Mouse (Mus musculus): ENCODE results near the gene Cep19. TPM values are rescaled to one million over a fixed set of nuclear protein-coding genes. Genes with fewer than 3 reads are reported as not detected.
A peak's percentile ranks its signal among the peaks of the same experiment; 100 is the strongest.
"Not testable (repeated sequence)": the region's sequence is repeated elsewhere in the genome, so short reads cannot be mapped to it uniquely, and the experiment has no call there.

The Cep19 gene
- total and polyA plus RNA-seq, 3 experiments = 3.7 to 25.1 (median 12.4) TPM

GRCm38 (mm10) chr16:32068389-32069300 is 31.0 kb upstream of the Cep19 start:
- Histone ChIP-seq H3K36me3 (replicated peaks) (peaks cover 46% of the 10 kb centered on the region), H3K4me1 (ENCODE audit: insufficient read depth, low read depth, low read length) (peaks cover 36% of the 10 kb centered on the region), H3K27me3 (ENCODE audit: insufficient read depth, low read length) (no peaks in the 10 kb centered on the region), H3K9me3 (replicated peaks) (no peaks in the 10 kb centered on the region), H3K4me3 (ENCODE audit: low read depth, low read length) (no peak overlapping the region)
- no peak for ATAC-seq (ENCODE audit: extremely low read depth, insufficient number of reproducible peaks, low FRiP score, poor library complexity, severe bottlenecking)
- DNase-seq (ENCODE audit: low spot score) = no peak
- TF ChIP-seq POLR2AphosphoS5 (IDR thresholded peaks at IDR 0.05; ENCODE audit: insufficient replicate concordance, low read depth, low read length) = no peak

GRCm38 (mm10) chr16:32070070-32070469 is 29.5 kb upstream of the Cep19 start:
- H3K9me3 ChIP-seq (replicated peaks); ATAC-seq (ENCODE audit: extremely low read depth, insufficient number of reproducible peaks, low FRiP score, poor library complexity, severe bottlenecking); H3K27me3 ChIP-seq (ENCODE audit: insufficient read depth, low read length); DNase-seq (ENCODE audit: low spot score); H3K4me3 ChIP-seq (ENCODE audit: low read depth, low read length): not testable (repeated sequence)
- H3K4me1 ChIP-seq (ENCODE audit: insufficient read depth, low read depth, low read length) = peaks cover 34% of the 10 kb centered on the region
- H3K36me3 ChIP-seq (replicated peaks) = peaks cover 41% of the 10 kb centered on the region

GRCm38 (mm10) chr16:32075762-32076161 is 23.8 kb upstream of the Cep19 start:
- Histone ChIP-seq H3K4me3 (ENCODE audit: low read depth, low read length) (no peak overlapping the region), H3K4me1 (ENCODE audit: insufficient read depth, low read depth, low read length) (peaks cover 33% of the 10 kb centered on the region), H3K36me3 (replicated peaks) (peaks cover 24% of the 10 kb centered on the region), H3K9me3 (replicated peaks) (no peaks in the 10 kb centered on the region), H3K27me3 (ENCODE audit: insufficient read depth, low read length) (no peaks in the 10 kb centered on the region)
- no peak for TF ChIP-seq GATA1 (IDR thresholded peaks at IDR 0.05; ENCODE audit: borderline replicate concordance, low read length)
- TF ChIP-seq GATA2 (IDR thresholded peaks at IDR 0.05; ENCODE audit: borderline replicate concordance, low read depth, low read length) = no peak
- no peak for TF ChIP-seq POLR2AphosphoS5 (IDR thresholded peaks at IDR 0.05; ENCODE audit: insufficient replicate concordance, low read depth, low read length)
- TF ChIP-seq CTCF (IDR thresholded peaks at IDR 0.05; ENCODE audit: low read depth, low read length) = no peak
- TF ChIP-seq TAL1 (conservative IDR thresholded peaks at IDR 0.05; ENCODE audit: low read depth, low read length) = no peak
- DNase-seq (ENCODE audit: low spot score) (no peak), ATAC-seq (ENCODE audit: extremely low read depth, insufficient number of reproducible peaks, low FRiP score, poor library complexity, severe bottlenecking) (no peak)

- Histone ChIP-seq H3K36me3 (replicated peaks) (peaks cover 24% of the 10 kb centered on the region), H3K4me1 (ENCODE audit: insufficient read depth, low read depth, low read length) (peaks cover 33% of the 10 kb centered on the region), H3K4me3 (ENCODE audit: low read depth, low read length) (no peak overlapping the region), H3K27me3 (ENCODE audit: insufficient read depth, low read length) (no peaks in the 10 kb centered on the region), H3K9me3 (replicated peaks) (no peaks in the 10 kb centered on the region)
- no peak for DNase-seq (ENCODE audit: low spot score)
- TF ChIP-seq POLR2AphosphoS5 (IDR thresholded peaks at IDR 0.05; ENCODE audit: insufficient replicate concordance, low read depth, low read length) = no peak
- no peak for TF ChIP-seq GATA1 (IDR thresholded peaks at IDR 0.05; ENCODE audit: borderline replicate concordance, low read length)
- TF ChIP-seq TAL1 (conservative IDR thresholded peaks at IDR 0.05; ENCODE audit: low read depth, low read length) = no peak
- no peak for TF ChIP-seq GATA2 (IDR thresholded peaks at IDR 0.05; ENCODE audit: borderline replicate concordance, low read depth, low read length)
- no peak for TF ChIP-seq CTCF (IDR thresholded peaks at IDR 0.05; ENCODE audit: low read depth, low read length)
- ATAC-seq (ENCODE audit: extremely low read depth, insufficient number of reproducible peaks, low FRiP score, poor library complexity, severe bottlenecking) = no peak
Measured at GRCm38 (mm10) chr16:32076406-32076805, 23.2 kb upstream of the Cep19 start.

- H3K4me3 ChIP-seq (ENCODE audit: low read depth, low read length) = peak overlapping the region; percentile 92
- ATAC-seq (ENCODE audit: extremely low read depth, insufficient number of reproducible peaks, low FRiP score, poor library complexity, severe bottlenecking) = no peak
- peaks cover 26% of the 10 kb centered on the region for H3K4me1 ChIP-seq (ENCODE audit: insufficient read depth, low read depth, low read length)
- H3K27me3 ChIP-seq (ENCODE audit: insufficient read depth, low read length) = no peaks in the 10 kb centered on the region
- peaks cover 19% of the 10 kb centered on the region for H3K36me3 ChIP-seq (replicated peaks)
- no peaks in the 10 kb centered on the region for H3K9me3 ChIP-seq (replicated peaks)
- no peak for DNase-seq (ENCODE audit: low spot score)
- TF ChIP-seq TAL1 (conservative IDR thresholded peaks at IDR 0.05; ENCODE audit: low read depth, low read length) (no peak), CTCF (IDR thresholded peaks at IDR 0.05; ENCODE audit: low read depth, low read length) (no peak), POLR2AphosphoS5 (IDR thresholded peaks at IDR 0.05; ENCODE audit: insufficient replicate concordance, low read depth, low read length) (no peak), GATA2 (IDR thresholded peaks at IDR 0.05; ENCODE audit: borderline replicate concordance, low read depth, low read length) (no peak), GATA1 (IDR thresholded peaks at IDR 0.05; ENCODE audit: borderline replicate concordance, low read length) (no peak)
Measured at GRCm38 (mm10) chr16:32077648-32078407, 21.8 kb upstream of the Cep19 start.

- DNase-seq (ENCODE audit: low spot score) (peak; percentile 50), ATAC-seq (ENCODE audit: extremely low read depth, insufficient number of reproducible peaks, low FRiP score, poor library complexity, severe bottlenecking) (no peak)
- peak overlapping the region; percentile 92 for H3K4me3 ChIP-seq (ENCODE audit: low read depth, low read length)
- no peaks in the 10 kb centered on the region for H3K9me3 ChIP-seq (replicated peaks)
- no peaks in the 10 kb centered on the region for H3K27me3 ChIP-seq (ENCODE audit: insufficient read depth, low read length)
- H3K36me3 ChIP-seq (replicated peaks) = peaks cover 17% of the 10 kb centered on the region
- TF ChIP-seq CTCF (IDR thresholded peaks at IDR 0.05; ENCODE audit: low read depth, low read length) = no peak
- no peak for TF ChIP-seq GATA1 (IDR thresholded peaks at IDR 0.05; ENCODE audit: borderline replicate concordance, low read length)
- no peak for TF ChIP-seq GATA2 (IDR thresholded peaks at IDR 0.05; ENCODE audit: borderline replicate concordance, low read depth, low read length)
- TF ChIP-seq POLR2AphosphoS5 (IDR thresholded peaks at IDR 0.05; ENCODE audit: insufficient replicate concordance, low read depth, low read length) = no peak
- TF ChIP-seq TAL1 (conservative IDR thresholded peaks at IDR 0.05; ENCODE audit: low read depth, low read length) = no peak
- peaks cover 26% of the 10 kb centered on the region for H3K4me1 ChIP-seq (ENCODE audit: insufficient read depth, low read depth, low read length)
Measured at GRCm38 (mm10) chr16:32078408-32078990, 21.1 kb upstream of the Cep19 start.
